Mouse (Mus musculus) kidney, adult 18-20 months (tissue): ENCODE measurements around the gene Vwa2.

Experiments
- DNase-seq: peaks from one replicate; pipeline ENCODE4 v3.0.0; 2021

Vwa2 gene

DNA sequence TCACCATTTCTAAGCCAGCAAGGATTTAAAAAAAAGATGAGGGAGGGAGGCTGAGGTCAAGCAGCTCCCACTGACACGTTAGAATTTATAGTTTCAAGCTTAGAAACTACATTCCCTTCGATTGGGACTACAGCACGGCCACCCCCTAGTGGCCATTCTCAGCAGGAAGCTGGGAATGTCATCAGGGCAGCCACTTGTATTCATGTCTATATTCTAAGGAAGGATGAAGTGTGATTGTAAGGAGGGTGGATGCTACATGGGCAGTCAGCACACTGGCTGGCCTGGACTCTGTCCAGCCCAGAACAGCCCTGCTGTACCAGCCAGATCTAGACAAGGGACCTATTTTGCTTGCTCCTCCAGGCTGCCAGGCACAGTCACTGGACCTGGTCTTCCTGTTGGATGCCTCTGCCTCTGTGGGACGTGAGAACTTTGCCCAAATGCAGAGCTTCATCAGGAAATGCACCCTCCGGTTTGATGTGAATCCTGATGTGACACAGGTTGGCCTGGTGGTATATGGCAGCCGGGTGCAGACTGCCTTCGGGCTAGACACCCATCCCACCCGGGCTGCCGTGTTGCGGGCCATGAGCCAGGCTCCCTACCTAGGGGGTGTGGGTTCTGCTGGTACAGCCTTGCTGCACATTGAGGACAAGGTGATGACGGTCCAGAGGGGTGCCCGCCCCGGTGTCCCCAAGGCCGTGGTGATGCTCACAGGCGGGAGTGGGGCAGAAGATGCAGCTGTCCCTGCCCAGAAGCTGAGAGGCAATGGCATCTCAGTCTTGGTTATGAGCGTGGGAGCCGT, 34.6 kb downstream of the Vwa2 start:
- DNase-seq: peak; percentile 69

DNA sequence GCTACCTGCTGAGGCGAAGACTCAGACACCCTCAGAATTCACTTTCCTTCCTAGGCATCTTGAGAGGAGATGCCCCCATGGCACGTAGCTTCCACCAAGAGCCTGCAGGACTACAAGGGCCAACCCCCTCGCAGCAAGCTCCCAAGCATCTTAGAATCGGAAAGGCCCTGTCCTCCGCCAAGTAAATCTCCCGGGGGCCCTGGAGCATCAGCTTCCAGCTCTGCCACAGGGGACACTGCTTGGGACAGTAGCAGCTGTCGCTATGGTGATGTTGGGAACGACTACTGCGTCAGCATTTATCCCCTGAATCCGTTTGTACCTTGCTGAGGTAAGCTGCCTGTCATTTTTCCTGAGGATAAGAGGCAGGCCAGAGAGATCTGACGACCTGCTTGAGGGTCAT, 36.5 kb downstream of the Vwa2 start:
- no peak for DNase-seq

DNA sequence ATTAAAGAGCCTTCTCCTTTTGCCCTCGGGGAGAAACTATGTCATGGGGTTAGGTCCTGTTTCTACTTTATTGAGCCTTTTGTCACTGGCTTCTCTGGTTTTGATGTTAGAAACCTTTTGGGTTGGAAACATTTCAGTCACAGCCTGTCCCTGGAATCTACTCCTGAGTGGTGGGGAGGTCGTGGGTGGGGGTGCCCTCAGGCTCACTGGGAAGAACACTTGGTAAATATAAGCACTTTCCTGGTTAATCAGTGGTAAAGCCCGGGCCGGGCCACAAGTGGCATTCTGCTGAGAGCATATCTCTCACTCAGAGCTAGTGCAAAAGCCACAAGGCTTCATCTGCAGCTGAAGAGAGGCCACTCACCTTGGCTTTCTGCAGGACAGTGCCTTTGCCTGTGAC, 39.7 kb downstream of the Vwa2 start:
- DNase-seq: peak; percentile 69

GRCm38 (mm10) chr19:56914658-56915057, 40.6 kb downstream of the Vwa2 start:
- DNase-seq: no peak

DNA sequence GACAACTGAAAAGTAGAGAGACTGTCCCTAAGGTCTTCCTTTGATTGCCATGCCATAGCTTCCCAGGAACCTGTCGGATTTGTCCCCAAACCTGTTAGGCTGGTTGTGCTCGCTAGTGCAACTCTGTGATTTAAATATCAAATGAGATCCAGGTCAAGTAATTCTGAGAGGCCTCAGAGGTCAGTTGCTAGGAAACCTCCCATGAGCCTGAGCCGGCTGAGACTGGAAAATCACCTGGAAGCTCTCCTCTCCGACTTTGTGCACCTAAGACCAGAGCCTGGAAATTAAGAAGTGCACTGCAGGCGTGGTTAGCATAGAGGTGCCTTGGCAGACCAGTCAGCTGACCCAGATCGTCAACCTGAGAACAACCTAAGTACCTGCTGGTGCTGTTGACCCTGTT, 41.0 kb downstream of the Vwa2 start:
- peak; percentile 67 for DNase-seq

DNA sequence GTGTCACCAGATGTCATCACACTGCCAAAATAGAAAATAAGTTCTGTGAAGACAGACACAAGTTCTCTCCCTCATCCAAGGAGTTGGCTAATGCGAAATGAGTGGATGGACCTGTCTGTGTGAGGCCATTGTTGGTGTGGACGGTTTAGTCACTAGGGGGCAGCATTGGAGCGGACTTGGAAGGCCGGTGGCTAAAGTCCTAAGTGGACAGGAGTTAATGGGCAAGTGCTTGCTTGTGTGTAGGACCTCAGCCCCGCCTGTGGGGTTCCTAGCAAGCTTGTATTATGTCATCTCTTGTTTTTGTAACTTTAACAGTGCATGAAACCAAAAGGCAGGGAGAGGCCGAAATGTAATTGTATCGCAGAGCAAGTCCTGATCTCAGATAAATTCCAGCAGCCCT, 45.6 kb downstream of the Vwa2 start:
- DNase-seq: peak; percentile 91

DNA sequence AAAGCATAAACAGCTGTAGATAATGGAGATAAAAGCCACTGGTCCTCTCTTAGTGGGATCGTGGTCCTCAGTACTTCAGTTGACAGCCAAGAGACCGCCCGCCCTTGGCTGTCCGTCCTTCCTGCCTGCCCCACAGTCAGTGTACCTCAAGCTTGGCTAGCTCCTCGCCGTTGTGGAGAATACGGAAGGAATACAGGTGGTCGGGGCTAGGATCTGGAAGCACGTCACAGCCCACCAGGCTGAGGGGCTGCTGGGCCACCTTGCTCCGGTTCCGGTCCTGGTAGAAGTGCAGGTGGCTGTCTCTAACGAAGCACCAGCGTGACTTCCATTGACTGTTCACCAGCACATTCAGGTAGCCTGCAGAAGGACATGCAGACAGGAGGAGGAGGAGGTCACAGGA, 46.2 kb downstream of the Vwa2 start:
- no peak for DNase-seq

- DNase-seq: no peak
Measured at GRCm38 (mm10) chr19:56921744-56922143, 47.7 kb downstream of the Vwa2 start.

- no peak for DNase-seq
Measured at GRCm38 (mm10) chr19:56929392-56929791, 55.3 kb downstream of the Vwa2 start.

- no peak for DNase-seq
Measured at GRCm38 (mm10) chr19:56930029-56930428, 56.0 kb downstream of the Vwa2 start.

DNA sequence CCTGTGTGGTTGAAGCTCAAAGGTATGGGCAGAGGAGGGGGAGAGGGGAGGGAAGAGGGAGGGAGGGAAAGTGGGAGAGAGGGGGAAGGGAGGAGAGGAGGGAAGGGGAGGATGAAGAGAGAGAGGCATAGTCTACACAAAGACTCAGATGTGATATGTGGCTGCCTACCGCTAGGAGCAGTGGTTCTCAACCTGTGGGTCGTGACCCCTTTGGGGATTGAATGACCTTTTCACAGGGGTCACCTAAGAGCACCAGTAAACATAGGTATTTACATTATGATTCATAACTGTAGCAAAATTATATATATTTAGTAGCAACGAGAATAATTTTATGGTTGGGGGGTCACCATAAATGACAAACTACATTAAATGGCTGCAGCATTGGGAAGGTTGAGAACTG, 59.8 kb downstream of the Vwa2 start:
- DNase-seq: no peak

DNA sequence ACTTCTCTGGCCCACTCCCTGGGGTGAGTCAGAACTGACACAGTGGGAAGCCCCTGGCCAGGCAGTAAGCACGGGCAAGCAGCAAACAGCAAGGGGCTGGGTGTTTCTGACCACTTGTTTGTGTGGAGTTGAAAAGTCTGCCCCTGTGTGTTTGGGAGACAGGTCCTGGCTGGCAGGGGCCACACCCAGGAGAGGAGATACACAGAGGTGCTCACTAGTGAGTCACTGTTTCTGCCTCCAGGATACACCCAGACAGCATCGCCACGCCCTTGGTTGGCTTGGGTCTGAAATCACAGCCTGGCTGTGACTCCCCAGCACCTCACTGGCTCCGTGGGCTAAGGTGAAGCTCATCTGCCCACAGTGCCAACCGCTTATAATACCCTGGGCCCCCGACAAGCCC, 61.1 kb downstream of the Vwa2 start:
- DNase-seq: no peak

DNA sequence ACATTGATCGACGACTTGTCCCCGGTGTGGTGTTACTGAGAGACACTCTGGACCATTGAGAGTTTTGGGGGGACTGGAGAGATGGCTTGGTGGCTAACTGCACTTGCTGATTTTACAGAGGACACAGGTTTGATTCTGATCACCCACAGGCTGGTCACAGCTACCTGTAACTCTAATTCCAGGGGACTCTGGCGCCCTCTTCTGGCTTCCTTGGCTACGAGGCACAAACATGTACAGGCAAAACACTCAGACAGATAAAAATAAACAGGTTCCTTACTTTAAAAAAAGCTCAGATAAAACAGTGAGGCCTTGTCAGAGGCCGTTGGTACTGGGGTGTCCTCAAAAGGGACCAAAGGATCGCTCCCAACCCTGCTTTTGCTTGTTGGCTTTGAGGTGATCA, 61.7 kb downstream of the Vwa2 start:
- no peak for DNase-seq

DNA sequence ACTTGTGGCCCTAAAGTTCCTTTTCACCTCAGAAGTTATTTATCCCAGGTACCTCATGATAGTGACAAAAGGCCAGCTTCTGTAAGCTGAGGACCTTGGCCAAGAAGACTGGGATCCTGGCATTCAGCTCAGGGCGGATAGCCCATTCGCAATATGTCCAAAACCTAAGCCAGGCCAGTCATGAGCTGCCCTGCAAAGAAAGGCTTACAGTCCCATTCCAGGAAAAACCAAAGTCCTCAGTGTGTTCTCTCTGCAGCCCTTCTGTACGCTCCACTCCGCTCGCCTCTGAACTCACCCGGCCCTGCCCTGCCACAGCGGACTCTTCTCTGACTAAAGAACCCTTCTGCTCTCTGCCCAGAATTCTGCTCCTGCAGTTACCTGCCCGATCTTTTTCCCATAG, 62.2 kb downstream of the Vwa2 start:
- DNase-seq: peak; percentile 25

- DNase-seq: no peak
Measured at GRCm38 (mm10) chr19:56937911-56938310, 63.9 kb downstream of the Vwa2 start.

DNA sequence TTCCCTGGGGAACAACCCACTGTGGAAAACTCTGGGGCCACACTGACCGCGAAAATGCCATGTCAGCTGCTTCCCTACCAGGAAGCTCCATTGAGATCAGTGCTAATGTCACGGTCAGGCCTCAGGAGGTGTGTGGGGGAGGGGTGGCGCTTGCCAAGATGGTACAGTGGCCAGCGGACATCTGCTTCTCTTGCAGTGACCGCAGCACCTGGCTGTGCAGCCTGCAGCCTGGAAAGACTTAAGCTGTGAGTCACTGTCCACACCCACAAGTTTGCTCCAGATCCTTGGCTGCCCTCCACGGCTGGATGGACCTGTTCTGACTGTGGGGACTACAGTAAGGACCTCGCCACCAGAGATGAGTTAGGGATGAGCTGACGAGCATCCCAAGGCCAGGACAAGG, 65.8 kb downstream of the Vwa2 start:
- DNase-seq: peak; percentile 61

DNA sequence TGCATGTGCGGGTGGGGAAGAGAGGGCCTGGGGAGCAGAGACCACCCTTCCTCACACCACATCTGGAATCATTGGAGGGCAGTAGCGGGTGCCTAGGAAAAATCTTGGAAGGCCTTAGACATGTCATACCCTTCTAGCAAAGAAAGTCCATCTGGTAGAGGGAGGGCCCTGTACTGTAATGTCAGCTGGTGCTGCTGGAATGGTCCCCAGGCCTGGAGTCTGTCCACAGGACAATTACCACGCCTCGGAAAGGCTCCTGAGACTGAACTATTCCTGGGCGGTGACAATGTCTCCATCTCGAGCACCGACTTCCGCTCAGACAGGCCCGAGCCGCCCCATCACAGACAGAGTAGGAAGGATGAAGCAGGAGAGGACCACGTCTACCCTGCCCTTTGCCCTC, 66.5 kb downstream of the Vwa2 start:
- DNase-seq: no peak

DNA sequence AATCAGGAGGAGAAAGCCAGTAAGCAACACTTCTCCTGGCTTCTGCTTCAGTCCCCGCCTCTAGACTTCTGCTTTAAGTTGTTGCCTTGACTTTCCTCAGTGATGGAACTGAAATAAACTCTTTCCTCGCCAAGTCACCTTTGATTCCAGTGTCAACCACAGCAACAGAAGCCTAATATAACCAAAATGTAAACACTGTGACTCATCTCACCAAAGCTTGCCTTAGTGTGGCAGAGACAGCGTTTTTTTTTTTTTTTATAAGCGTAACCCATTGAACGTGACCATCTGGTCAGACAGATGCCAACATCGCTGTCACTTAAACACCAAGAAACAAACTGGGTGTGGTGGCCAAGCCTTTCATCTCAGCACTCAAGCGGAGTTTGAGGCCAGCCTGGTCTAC, 68.2 kb downstream of the Vwa2 start:
- no peak for DNase-seq

DNA sequence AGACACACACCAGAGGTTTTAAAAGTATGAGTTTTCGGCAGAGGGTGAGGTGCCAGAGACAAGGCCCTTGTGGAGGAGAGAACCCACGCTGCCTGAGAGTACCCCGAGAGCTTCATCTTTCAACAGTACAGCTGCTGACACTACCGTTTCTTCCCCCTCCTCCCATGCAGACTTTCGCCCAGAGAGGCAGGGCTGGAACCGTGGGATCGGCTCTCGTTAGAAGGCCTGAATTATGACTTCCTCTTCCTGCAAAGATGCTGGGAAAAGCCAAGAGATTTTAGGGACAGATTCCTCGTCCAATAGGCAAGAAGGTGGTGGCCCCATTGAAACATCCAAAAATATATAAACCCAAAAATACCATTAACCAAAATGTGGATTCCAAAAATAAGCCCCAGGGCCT, 70.2 kb downstream of the Vwa2 start:
- DNase-seq: peak; percentile 42

- DNase-seq: no peak
Measured at GRCm38 (mm10) chr19:56944826-56945225, 70.8 kb downstream of the Vwa2 start.

DNA sequence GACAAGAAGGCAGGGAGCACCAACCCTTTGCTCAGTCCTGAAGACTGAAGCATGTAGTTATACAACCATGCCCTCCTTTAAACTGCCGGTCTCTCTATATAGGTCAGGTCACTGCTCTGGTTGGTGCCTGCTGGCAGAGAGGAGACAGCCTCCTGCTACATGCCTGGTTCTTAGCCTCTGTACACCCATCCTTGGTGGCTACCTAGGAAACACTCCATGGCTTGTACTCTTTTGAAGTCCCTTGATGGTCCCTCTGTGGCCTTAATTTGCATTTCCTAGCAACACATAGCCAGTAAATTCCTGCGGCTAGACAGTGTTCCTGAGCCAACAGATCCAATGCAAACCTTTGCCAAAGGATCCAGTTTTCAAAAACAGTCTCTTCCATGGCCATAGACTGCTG, 71.6 kb downstream of the Vwa2 start:
- DNase-seq: no peak

- DNase-seq: no peak
Measured at GRCm38 (mm10) chr19:56946277-56946676, 72.2 kb downstream of the Vwa2 start.

GRCm38 (mm10) chr19:56946727-56947126, 72.7 kb downstream of the Vwa2 start:
- DNase-seq: no peak

- no peak for DNase-seq
Measured at GRCm38 (mm10) chr19:56947971-56948610, 74.0 kb downstream of the Vwa2 start.

GRCm38 (mm10) chr19:56949868-56950267, 75.8 kb downstream of the Vwa2 start:
- DNase-seq: no peak
